Mouse (Mus musculus) CD4-positive, CD25-positive, alpha-beta regulatory T cell, adult 4 months (primary cell): ENCODE results near the gene Wdr44. TPM values are rescaled to one million over a fixed set of nuclear protein-coding genes. Genes with fewer than 3 reads are reported as not detected.

Source experiments
- ATAC-seq: one replicate; pipeline ENCODE4 v1.8.0; 2017
- polyA plus RNA-seq, 2 experiments: library from polyadenylated mRNA; unstranded; fragments of 100-300 nt; shearing (Covaris generic); gene quantifications; one replicate each; pipeline ENCODE4 v1.2.1; 2017

Wdr44 gene
- polyA plus RNA-seq, 2 experiments from 2014 or later = 35.7 to 36.2 TPM

- no peak for ATAC-seq
Observed at GRCm38 (mm10) chrX:23840921-23841320, 148.1 kb downstream of the Wdr44 start.

Other genes starting within 250 kb of the Wdr44 start
- not detected for gene Gm4907, start 189.5 kb downstream of the Wdr44 start, polyA plus RNA-seq